Comparison of ENCODE assay signal across 8 mouse cellular contexts in the genomic region with DNA sequence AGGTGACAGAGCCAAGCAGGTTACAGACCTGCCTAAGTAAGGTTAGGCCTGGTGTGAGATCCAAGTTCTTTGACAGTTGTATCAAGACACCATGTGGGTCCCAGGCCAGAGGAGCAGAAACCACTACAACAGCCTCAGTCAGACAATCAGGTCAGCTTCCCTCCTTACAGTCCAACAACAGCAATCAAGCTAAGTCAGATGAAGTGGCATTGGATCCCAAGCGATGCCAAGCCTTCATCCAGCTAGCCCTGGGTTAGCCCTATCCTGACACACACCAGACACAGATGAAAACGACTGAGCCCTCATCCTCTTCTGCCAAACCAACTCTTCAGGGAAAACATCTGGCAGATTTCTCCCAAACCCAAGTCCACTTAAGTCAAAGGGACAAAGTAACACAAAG. TPM values are rescaled to one million over a fixed set of nuclear protein-coding genes. Genes with fewer than 3 reads are reported as not detected.
DNase-seq lines count a peak whose midpoint lies in the region; ATAC-seq and TF ChIP-seq lines count a peak whose summit lies in the region.

No protein-coding gene starts in this region.

- peak overlapping the region; percentile 96; the same call in 1 of the 2 replicates for H3K9ac ChIP-seq in kidney, embryonic 16.5 days (replicated peaks; ENCODE audit: low read length)
- peak overlapping the region; percentile 96 for H3K9ac ChIP-seq in hindbrain, embryonic 14.5 days
- H3K9ac ChIP-seq in midbrain, embryonic 16.5 days (ENCODE audit: low read depth, low read length) = no peak overlapping the region

- peaks cover 51% of the 10 kb centered on the region for H3K4me1 ChIP-seq in kidney, embryonic 16.5 days (ENCODE audit: insufficient read depth, low read length)
- peaks cover 6% of the 10 kb centered on the region for H3K4me1 ChIP-seq in cortical plate, adult 2 months (ENCODE audit: control insufficient read depth, insufficient read depth, low read length)
- H3K4me1 ChIP-seq in hindbrain, embryonic 14.5 days (replicated peaks; ENCODE audit: control insufficient read depth, insufficient read depth, low read length) = peaks cover 44% of the 10 kb centered on the region
- peaks cover 44% of the 10 kb centered on the region for H3K4me1 ChIP-seq in midbrain, embryonic 16.5 days (ENCODE audit: control insufficient read depth, insufficient read depth, low read length)

- H3K36me3 ChIP-seq in kidney, embryonic 16.5 days (ENCODE audit: insufficient read depth, low read length) = no peaks in the 10 kb centered on the region
- H3K36me3 ChIP-seq in hindbrain, embryonic 14.5 days (replicated peaks; ENCODE audit: control insufficient read depth, insufficient read depth) = peaks cover 8% of the 10 kb centered on the region; the same call in 1 of the 2 replicates
- H3K36me3 ChIP-seq in midbrain, embryonic 16.5 days (ENCODE audit: control insufficient read depth, insufficient read depth, low read length) = no peaks in the 10 kb centered on the region

- H3K27ac ChIP-seq in kidney, embryonic 16.5 days (ENCODE audit: low read length) = peak overlapping the region; percentile 97; the same call in 1 of the 2 replicates
- peak overlapping the region; percentile 41; the same call in 1 of the 2 replicates for H3K27ac ChIP-seq in cortical plate, adult 2 months (ENCODE audit: insufficient read depth, low read length)
- H3K27ac ChIP-seq in hindbrain, embryonic 14.5 days = peak overlapping the region; percentile 98
- peak overlapping the region; percentile 99 for H3K27ac ChIP-seq in midbrain, embryonic 16.5 days (ENCODE audit: low read length)

- H3K27me3 ChIP-seq in kidney, embryonic 16.5 days (ENCODE audit: insufficient read depth, low read length) = no peaks in the 10 kb centered on the region
- no peaks in the 10 kb centered on the region for H3K27me3 ChIP-seq in hindbrain, embryonic 14.5 days (ENCODE audit: control insufficient read depth, insufficient read depth, low read length)
- H3K27me3 ChIP-seq in midbrain, embryonic 16.5 days (ENCODE audit: control insufficient read depth, insufficient read depth, low read depth, low read length) = no peaks in the 10 kb centered on the region

- TF ChIP-seq CTCF in cortical plate, adult 2 months (IDR thresholded peaks at IDR 0.05; ENCODE audit: extremely low read depth, insufficient read depth, low read length) = no peak

- no peak for TF ChIP-seq POLR2A in cortical plate, adult 2 months (IDR thresholded peaks at IDR 0.05; ENCODE audit: extremely low read depth, insufficient read depth, low read length)

- no peak for ATAC-seq in kidney, embryonic 16.5 days (ENCODE audit: low FRiP score, low TSS enrichment)
- ATAC-seq in hindbrain, embryonic 14.5 days (ENCODE audit: low FRiP score) = no peak
- no peak for ATAC-seq in midbrain, embryonic 16.5 days

- 50% methylated on average over 2 of the region's 2 CpGs for WGBS in kidney, embryonic 16.5 days
- 54% methylated on average over 2 of the region's 2 CpGs for WGBS in hindbrain, embryonic 14.5 days
- WGBS in midbrain, embryonic 16.5 days = 64% methylated on average over 2 of the region's 2 CpGs

- peak overlapping the region; percentile 82 for H3K4me3 ChIP-seq in kidney, embryonic 16.5 days (ENCODE audit: low read length)
- H3K4me3 ChIP-seq in cortical plate, adult 2 months (ENCODE audit: insufficient read depth, low read length) = peak overlapping the region; percentile 83; the same call in 1 of the 2 replicates
- H3K4me3 ChIP-seq in hindbrain, embryonic 14.5 days (replicated peaks; ENCODE audit: low read length) = peak overlapping the region; percentile 69
- H3K4me3 ChIP-seq in midbrain, embryonic 16.5 days (ENCODE audit: low read depth, low read length) = peak overlapping the region; percentile 73

- no peak for DNase-seq in kidney, postnatal 10 days
- no peak for DNase-seq in hindbrain, embryonic 14.5 days (ENCODE audit: low spot score)
- DNase-seq in left cerebral cortex, adult 11 months (ENCODE audit: low spot score) = no peak
- DNase-seq in urinary bladder, adult 18-20 months (ENCODE audit: low spot score in 2 of 2) = no peak
- DNase-seq in cerebellum, postnatal 4 days (ENCODE audit: low spot score in 2 of 2) = no peak

- peak overlapping the region; percentile 87 for H3K4me2 ChIP-seq in kidney, embryonic 16.5 days (replicated peaks; ENCODE audit: low read depth, low read length)
- peak overlapping the region; percentile 78 for H3K4me2 ChIP-seq in hindbrain, embryonic 14.5 days (replicated peaks)
- H3K4me2 ChIP-seq in midbrain, embryonic 16.5 days (ENCODE audit: low read length) = peak overlapping the region; percentile 85

- no peaks in the 10 kb centered on the region for H3K9me3 ChIP-seq in kidney, embryonic 16.5 days (ENCODE audit: low read length)
- H3K9me3 ChIP-seq in hindbrain, embryonic 14.5 days (ENCODE audit: control insufficient read depth, low read length) = no peaks in the 10 kb centered on the region
- no peaks in the 10 kb centered on the region for H3K9me3 ChIP-seq in midbrain, embryonic 16.5 days (replicated peaks; ENCODE audit: control insufficient read depth, low read length, poor library complexity, severe bottlenecking)

RNA-seq across cellular contexts. Expression of a gene that starts 2.2 kb away (rescaled TPM):
- 7.1 and 7.5 TPM in 2 replicates for polyA plus RNA-seq in kidney, embryonic 16.5 days (2015; fragmentation: Nextera tagmentation; extraction: Ambion mirVana)
- 7.8 and 8.5 TPM in 2 replicates for polyA plus RNA-seq in cortical plate, adult 2 months (2012; rRNA removed)
- 7.9 and 8.8 TPM in 2 replicates for polyA plus RNA-seq in hindbrain, embryonic 14.5 days (2014; fragmentation: Nextera tagmentation; extraction: Ambion mirVana)
- 5.9 and 7.7 TPM in 2 replicates for polyA plus RNA-seq in midbrain, embryonic 16.5 days (2015; fragmentation: Nextera tagmentation; extraction: Ambion mirVana)

RNA-seq across cellular contexts. Expression of a gene that starts 16.1 kb away (rescaled TPM):
- 0.04 and 0.09 TPM in 2 replicates for polyA plus RNA-seq in kidney, embryonic 16.5 days (2015; fragmentation: Nextera tagmentation; extraction: Ambion mirVana)
- 0.45 and 0.52 TPM in 2 replicates for polyA plus RNA-seq in cortical plate, adult 2 months (2012; rRNA removed)
- 0.16 TPM in 2 replicates for polyA plus RNA-seq in hindbrain, embryonic 14.5 days (2014; fragmentation: Nextera tagmentation; extraction: Ambion mirVana)
- polyA plus RNA-seq in midbrain, embryonic 16.5 days (2015; fragmentation: Nextera tagmentation; extraction: Ambion mirVana) = 0.14 and 0.15 TPM in 2 replicates

RNA-seq across cellular contexts. Expression of a gene that starts 52.7 kb away (rescaled TPM):
- polyA plus RNA-seq in kidney, embryonic 16.5 days (2015; fragmentation: Nextera tagmentation; extraction: Ambion mirVana) = 215 and 220 TPM in 2 replicates
- 436 and 444 TPM in 2 replicates for polyA plus RNA-seq in cortical plate, adult 2 months (2012; rRNA removed)
- 202 and 214 TPM in 2 replicates for polyA plus RNA-seq in hindbrain, embryonic 14.5 days (2014; fragmentation: Nextera tagmentation; extraction: Ambion mirVana)
- polyA plus RNA-seq in midbrain, embryonic 16.5 days (2015; fragmentation: Nextera tagmentation; extraction: Ambion mirVana) = 218 and 245 TPM in 2 replicates

Comparison
In these comparisons a context has a peak if more than half of its experiments do, and no peak if none do; other contexts are left out.
1. H3K27ac ChIP-seq: peak in every context shown above with its lines; median percentile 99 in midbrain, embryonic 16.5 days; 98 in hindbrain, embryonic 14.5 days; 97 in kidney, embryonic 16.5 days; 41 in cortical plate, adult 2 months.